Mouse (Mus musculus): Measurements from ENCODE around the gene Dgkz.

The Dgkz gene

DNA sequence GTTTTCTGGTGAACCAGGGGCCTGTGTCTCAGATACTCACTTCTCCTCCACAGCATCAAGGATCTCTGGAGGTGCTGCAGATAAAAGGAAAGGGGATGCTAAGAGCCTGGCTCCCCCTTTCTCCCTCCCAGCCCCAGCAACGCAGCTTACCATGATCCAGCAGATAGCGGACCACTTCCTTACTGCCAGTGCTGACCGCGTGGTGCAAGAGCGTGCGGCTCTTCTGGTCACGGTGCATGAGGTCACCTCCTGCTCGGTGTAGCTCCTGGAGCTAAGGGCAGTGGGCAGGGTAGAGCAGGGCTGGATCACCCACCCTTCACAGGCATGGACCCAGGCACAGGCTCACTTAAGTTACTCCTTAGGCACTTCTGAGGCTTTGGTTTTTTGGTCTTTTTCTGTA, 41.6 kb downstream of the Dgkz start:
- no peak for DNase-seq

DNA sequence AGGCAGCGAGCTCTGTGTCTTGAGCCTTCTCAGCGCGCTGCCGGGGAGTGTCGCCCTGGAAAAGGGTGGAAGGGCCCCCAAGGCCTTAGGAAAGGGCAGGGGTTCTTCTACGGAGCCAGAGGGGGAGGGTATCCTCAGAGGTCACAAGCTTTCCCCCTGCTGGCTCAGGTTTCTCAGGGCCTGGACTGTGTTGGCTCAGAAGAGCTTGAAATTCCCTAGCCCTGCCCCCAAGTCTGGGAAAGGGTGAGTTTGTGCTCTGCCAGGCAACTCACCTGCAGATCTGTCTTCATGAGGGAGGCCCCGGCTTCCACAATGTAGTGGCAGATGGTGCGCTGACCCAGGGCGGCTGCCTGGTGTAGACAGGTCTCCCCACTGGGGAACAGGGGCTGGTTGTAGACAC, 42.2 kb downstream of the Dgkz start:
- no peak for DNase-seq

DNA sequence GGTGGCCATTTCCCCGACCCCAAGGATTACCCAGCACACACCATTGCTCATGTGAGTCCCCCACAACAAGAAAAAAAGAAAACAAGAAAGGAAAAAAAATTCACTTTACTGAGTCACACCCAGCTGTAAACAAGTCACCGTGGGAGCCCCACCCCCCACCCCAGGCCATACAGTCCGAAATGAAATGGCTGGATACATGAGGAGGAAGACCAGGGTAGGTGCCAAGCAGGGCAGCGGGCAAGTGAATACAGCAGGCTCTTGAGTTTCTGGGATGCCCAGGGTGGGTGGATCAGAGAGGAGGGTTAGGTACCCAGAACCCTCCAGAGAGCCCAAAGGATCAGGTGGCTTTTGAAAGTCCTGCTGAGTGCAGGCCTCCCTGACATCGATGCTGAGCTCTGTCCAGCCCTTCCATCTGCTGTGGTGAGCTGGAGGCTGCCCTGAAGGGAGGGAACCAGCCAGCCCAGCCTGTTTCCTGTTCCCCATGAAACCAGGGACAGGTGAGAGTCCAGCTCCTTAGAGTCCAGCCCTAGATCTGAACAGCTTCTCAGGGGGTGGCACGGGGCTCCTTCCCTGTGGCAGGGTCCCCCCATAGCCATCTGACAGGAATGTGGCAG, 42.8 kb downstream of the Dgkz start:
- DNase-seq, result no peak

DNA sequence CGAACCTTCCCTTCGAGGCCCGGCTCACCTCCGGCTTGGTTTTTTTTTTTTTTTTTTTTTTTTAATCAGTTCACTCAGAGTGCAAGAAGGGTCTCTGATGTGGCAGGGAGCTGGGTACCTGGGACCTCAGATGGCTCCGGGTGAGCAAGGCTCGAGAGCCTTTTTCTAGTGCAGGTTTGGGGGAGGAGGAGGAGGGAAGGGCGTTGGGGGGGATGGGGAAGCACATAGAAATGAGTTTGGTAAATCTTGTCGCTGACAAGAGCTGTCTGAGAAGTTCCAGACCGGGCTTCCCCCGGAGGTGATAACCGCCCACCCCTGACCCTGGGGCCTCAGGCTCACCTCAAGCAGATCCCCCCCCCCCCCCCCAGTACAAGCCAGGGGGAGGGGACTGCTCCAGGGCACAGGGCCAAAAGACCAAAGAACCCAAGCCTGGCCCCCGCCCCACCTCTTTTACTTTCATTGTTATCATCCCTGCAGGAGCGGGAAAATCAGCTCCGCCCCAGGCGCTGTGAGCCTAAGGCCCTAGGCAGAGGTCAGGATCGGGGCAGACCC, 43.4 kb downstream of the Dgkz start, which contains the start of gene Mdk:
Gene Mdk (minus strand): TSS at position 138 of the 552 bp plus-strand sequence.
- DNase-seq, result no peak

DNA sequence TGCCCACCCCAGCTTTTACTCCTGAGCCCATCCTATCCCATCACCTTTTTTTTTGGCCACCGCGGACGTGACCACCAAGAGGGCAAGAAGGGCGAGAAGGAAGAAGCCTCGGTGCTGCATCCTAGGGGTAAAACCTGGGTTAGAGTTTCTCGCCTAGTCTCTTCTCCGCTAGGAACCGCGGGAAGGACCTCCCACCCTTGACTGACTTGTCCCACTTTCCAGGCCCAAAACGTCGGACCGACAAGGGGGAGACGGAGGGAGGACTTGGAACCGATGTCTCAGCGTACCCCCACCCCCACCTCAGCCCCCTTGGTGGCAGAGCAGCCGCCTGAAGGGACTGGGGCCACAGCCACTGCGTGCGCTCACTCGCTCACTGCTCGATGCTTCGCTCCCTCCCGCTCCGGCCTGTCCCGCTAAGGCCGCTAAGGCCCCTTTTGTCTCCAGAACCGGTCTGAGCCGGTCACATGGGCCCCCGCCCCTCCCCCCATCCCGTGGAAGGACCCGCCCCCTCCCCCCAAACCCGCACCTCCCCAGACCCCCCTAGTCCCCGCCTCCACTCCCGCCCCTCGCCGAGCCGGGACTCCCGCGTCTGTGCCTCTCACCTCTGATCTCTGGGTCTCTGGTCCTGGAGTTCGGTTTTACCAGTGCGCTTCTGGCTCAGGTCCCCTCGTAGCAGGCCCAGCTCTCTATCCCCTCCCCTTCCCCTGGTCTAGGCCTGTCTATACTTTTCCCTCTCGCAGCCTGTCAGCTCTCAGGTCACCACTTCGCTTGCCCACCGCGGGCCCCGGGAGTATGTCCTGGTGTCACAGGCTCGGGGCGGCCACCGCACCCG, 44.1 kb downstream of the Dgkz start:
- no peak for DNase-seq

DNA sequence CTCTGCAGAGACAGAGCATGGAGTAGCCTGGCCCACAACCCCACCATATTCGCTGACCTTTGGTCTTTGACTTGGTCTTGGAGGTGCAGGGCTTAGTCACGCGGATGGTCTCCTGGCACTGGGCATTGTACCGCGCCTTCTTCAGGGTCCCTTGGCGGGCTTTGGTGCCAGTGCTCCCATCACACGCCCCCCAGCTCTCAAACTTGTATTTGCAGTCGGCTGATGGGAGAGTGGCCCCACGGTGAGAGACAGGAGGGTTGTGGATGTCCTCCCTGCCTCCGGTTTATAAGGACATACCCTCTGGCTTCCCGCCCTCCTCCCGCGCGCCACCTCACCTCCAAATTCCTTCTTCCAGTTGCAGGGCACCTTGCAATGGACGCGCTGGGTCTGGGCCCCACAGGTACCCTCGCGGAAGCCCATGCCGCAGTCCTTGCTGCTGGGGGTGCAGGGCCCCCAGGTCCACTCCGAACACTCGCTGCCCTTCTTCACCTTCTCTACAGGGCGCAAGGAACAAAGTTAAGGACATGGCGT, 44.8 kb downstream of the Dgkz start:
- DNase-seq, result no peak

DNA sequence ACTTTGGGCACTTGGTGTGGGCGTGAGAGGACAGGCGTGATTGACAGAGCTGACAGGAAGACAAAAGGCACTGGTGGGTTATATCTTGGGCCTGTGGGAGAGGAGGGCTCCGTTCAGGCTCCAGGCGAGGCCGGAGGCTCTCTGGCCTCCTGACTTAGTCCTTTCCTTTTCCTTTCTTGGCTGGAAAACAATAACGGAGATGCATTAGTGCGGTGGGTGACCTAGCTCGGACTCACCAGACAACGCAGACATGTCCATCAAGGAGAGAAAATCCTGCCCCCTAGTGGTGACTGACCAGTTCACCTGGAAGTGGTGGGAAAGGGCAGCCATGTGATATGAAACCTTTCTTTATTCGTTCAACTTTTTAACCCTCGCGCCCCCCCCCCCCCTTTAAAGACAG, 45.7 kb downstream of the Dgkz start:
- DNase-seq, result no peak

DNA sequence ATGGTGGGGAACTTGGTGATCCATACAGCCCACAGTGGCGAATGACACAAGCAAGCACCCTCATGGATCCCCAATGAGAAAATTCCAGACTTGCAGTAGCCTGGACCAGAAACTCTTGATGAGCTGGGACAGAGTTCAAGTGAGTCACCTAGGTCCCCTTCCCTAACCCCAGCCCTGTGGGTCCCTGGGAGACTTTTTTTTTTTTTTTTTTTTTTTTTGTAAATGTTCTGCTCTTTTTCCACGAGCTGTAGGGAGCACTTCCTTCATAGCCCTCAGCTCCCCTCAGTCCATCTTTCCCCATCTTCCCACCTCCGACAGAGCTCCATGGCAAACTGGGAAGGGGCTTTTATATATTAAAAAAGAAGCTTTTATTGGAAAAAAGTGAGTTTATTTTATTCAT, 46.2 kb downstream of the Dgkz start:
- no peak for DNase-seq

DNA sequence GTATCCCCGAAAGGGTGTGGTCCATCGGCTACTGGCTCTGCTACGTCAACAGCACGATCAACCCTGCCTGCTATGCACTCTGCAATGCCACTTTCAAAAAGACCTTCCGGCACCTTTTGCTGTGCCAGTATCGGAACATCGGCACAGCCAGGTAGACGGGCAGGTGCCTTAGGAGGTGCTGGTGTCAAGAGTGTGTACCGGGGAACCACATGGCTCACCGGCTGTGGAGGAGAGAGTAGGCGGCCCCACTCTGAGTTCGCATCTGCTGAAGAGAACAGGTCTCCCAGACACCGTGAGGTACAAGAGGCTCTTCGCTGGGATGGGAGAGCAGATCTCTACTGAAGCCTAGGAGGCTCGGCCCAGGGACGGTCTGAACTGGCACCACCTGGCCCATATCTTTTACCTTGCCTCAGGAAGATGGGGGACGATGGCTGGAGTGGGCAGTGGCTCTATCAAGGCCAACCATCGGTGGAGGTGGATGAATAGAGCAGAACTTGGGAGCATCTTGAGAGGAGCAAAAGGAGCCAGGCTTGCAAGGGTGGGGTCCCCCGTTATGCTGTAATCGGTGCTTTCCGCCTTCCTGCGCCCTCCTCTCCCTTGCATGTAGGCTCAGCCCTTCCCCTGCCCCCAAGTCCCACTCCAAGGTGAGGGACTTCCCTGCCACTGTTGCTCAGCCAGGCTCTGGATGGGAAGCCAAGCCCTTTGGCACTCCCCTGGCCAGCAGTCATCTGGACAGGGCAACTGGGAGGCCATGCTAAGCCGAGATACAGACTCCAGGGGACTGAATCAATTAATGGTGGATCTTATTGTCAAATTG, 46.9 kb downstream of the Dgkz start:
- no peak for DNase-seq

DNA sequence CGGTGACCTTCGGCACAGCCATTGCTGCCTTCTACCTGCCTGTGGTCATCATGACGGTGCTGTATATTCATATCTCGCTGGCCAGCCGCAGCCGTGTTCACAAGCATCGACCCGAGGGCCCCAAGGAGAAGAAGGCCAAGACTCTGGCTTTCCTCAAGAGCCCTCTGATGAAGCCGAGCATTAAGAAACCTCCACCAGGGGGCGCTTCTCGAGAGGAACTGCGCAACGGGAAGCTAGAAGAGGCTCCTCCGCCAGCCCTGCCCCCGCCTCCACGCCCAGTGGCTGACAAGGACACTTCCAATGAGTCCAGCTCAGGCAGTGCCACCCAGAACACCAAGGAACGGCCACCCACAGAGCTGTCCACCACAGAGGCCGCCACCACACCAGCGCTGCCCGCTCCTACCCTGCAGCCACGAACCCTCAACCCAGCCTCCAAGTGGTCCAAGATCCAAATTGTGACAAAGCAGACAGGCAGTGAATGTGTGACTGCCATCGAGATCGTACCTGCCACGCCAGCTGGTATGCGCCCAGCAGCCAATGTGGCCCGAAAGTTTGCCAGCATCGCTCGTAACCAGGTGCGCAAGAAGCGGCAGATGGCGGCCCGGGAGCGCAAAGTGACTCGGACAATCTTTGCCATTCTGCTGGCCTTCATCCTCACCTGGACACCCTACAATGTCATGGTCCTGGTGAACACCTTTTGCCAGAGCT, 47.7 kb downstream of the Dgkz start:
- DNase-seq, result peak; percentile 78

DNA sequence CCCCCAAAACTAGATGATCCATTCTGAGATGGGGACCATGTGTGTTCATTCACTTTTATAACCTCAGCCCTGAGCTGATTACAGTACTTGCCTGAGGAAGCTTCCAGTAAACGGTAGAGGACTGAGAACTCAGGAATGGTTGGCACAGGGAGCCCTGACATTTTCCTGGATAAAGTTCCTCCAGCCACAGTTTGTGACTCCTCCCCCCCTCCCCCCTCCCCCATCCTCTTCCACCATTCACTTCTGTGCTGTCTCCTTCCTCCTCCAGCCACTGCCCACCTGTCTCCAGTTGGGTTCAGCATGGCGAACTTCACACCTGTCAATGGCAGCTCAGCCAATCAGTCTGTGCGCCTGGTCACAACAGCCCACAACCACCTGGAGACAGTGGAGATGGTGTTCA, 48.7 kb downstream of the Dgkz start, which contains the start of gene Chrm4:
Gene Chrm4 (plus strand): TSS at position 301 of the 400 bp plus-strand sequence.
- DNase-seq, result no peak

DNA sequence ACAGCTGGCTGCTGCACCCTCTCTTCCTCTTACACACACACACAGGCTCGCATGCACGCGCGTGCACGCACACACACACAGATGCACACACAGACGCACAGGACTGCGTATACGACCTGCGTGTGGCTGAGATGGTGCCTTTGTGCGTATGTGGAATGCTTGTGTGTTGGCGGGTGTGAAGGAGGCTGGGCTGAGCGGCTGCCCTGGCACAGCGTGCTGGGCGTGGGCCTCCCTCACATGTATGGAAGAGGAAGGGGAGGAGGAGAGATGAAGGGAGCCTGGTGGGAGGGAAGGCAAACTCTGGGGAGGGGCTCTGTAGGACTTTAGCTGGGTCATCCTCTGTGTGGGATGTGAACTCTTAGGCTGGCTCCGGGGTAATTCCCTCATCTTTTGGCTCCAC, 50.2 kb downstream of the Dgkz start:
- DNase-seq, result no peak

DNA sequence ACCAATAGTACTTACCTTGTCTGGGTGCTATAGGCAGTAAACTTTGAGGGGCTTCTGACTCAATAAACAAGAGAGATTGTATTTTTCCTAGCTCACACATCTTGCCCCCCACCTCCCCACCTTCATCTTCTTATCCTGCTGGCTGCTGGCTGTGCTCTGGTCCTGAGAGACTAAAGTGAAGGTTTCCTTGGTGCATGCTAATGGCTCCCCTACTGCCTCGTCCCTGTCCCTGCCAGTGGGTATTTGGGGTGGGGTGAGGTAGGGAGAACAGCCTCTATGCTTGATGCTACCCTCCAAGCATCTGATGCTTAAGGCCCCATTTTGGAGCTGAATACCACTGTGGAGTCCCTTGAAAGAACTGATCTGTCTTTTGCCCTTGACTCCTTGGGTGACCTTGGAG, 50.9 kb downstream of the Dgkz start:
- DNase-seq, result no peak

DNA sequence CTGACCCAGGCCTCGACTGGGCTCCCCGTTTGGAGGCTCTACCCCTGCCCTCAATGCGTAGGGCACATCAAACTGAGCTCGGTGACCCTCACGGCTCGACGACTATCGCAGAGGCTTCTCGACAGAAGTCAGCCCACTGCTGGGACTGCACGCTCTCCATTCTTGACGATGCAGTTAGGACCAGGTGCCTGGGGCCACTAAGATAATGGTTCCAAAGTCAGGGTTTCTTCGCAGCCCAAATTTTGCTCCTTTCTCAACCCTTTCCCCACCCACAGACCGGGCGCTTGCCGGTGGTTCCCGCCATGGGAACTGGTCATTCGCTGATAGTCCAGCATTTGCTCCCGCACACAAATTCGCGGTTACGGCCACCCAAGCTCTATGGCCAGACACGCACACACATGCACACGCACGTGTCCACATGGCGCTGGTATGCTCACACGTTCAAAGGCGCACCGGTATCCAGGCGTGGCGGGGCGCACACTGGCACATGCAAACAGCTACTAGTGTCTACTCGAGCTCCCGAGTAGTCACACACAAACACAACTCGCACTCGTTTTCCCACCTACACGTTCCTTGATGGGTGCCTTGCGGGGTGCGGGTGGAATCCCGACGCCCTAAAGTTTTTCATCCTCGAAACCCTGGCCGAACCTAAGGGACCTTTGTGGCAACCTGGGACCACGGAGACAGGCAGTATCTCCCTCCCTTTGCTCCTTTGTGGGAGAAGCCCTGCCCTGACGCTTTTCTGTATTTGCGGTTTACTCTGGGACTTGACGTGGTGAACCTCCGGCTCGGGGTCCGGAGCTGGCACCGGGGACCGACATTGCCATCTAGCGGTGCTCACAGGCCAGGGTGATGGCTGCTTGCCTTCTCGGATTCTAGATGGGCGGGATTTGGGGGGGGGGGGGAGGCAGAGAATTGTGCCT, 52.0 kb downstream of the Dgkz start:
- peak; percentile 73 for DNase-seq

DNA sequence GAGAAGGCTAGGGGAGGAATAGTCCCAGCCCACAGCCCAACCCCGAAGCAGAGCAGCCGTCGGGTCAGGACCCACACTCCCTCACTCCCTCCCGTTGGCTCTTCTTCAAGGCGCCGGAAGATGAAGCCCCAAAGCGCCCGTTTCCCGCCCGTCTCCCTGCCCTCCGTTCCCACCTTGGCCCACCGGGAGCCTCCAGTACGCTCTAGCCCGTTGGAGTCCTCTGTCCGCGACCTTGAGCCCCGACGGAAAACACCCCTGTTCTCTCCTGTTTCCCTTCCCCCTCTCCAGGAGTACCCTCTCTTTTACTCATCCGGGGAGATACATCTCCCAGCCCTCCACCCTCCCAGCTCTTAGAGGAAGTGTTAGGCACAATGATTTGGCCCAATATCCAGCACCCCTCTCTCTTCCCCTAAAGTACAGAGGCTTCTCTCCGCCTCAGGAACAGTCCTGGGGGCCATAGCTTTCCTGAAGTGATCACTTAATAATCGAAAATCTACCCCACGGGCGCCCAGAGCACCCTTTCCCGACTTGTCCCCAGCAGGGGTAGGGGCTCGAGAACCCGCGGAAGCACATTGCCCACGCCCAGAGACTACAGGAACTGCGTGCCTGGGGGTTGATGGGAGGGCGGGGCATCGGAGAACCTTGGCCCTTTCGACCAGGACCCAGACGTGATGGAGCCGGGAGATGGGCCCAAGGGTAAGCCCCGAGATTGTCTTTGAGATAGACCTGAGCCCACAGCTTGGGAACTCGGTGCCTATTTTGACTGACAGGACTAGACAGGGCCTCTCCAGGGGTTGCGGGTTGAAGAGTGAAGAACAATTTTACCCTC, 52.9 kb downstream of the Dgkz start:
- no peak for DNase-seq

DNA sequence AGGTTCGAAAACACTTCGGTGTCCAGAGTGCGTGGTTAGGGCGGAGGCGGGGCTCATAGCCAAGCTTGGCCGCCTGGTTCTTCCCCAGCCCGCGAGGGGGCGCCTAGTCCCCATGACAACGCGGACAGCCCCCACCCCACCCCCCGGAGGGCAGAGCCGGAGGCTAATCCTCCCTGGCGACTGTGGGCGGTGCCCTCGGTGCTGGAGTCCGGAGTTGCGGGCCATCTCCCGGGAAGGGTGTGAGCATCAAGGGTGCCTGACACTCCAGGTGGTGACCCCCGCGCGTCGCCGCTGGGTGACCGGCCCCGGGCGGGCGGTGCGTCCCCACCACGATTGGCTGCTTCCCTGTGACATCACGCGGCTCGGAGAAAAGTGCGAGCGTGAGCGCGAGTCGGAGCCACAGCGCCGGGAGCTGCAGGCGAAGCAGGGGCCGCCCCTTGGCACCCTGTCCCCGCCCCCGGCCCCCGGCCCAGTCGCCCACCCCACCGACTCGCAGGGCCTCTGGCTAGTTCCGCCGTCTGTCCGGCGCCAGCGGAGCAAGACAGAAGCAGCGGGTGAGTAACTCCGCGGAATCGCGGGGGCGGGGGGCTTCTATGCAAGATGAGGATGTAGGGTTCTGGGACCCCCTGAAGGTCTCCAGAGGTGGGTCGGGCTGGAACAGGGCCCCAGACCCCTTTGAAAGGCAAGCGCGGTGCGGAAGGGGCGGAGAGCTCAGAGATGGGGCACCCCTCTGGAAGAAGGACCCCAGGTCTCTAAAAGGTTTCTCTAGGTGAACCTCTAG, 53.7 kb downstream of the Dgkz start:
- DNase-seq, result peak; percentile 76

DNA sequence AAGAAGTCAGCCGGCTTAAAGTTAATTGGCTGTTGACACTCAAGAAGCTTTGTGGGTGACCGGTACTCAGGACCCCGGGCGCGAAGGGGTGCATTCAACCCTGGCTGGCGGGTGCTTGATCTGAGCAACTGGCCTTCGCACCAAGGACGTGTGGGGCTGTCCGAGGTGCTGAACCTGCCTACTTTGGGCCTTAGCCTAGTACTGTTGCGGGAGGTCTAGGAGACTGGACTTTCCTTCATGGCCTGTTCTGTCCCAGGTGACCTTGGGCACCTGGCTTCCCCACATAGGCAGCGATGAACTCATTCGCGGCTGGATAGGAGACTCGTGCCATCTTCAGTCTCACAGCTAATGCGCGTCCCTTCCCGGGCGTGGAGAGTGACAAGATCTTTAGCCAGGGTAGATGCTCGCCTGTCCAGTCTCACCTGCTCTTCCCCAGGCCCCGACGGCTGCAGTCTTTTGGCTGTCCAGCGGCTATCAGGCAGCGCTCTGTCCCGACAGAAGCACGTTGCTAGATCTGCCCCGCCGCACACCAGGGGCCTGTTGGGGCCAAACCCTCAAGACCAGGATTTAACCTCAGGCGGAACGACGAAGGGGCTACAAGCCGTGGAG, 54.4 kb downstream of the Dgkz start:
- peak; percentile 54 for DNase-seq

DNA sequence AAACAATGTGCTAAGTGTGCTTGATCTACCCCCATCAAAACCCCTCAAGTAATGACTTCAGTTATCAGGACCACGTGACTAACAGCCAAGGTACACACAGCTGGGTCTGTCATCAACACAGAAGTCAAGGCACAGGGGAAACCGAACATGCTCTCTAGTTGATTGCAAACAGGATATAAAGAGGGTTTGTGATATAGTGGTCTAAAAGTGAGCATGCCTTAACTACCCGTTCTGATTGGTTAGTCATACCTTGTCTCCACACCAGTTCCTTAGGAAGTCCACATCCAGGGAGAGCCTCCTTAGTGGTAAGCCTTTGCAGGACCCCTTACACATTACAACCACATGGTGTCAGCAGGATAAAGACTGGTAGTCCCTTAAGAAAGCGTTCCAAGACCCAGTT, 55.5 kb downstream of the Dgkz start:
- no peak for DNase-seq

DNA sequence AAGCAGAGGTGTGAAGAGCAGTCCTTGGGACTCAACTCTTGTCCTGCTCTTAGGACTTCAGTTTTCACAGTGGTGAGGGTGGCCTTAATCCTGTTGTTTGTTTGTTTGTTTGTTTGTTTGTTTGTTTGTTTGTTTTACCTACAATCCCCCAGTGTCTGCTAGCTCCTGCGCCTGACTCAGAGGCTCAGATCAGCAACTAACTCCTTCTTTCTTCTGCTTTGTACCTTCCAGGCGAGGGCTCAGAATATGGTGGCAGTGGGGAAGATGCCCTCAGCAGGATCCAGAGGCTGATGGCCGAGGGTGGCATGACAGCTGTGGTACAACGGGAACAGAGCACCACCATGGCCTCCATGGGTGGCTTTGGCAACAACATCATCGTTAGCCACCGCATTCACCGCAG, 58.6 kb downstream of the Dgkz start:
- DNase-seq, result no peak

Measured in thymus, postnatal 25 days (tissue).